Mouse (Mus musculus) small intestine, adult 2 months (tissue): Measurements from ENCODE around the gene Alad. TPM values are rescaled to one million over a fixed set of nuclear protein-coding genes. Genes with fewer than 3 reads are reported as not detected.

ENCODE experiments used
- H3K27ac ChIP-seq: fragments of 200-500 bp; 2 replicates; pipeline ENCODE4 v1.5.1; 2012; ENCODE audit warnings: low read depth, low read length, control low read depth, inconsistent platforms; ENCODE audit not compliant: insufficient read depth
- H3K27me3 ChIP-seq: fragments of 200-500 bp; 2 replicates; pipeline ENCODE4 v1.6.1; 2012; ENCODE audit warnings: mild to moderate bottlenecking, moderate library complexity, low read length, inconsistent platforms; ENCODE audit not compliant: control insufficient read depth, insufficient read depth
- H3K36me3 ChIP-seq: fragments of 200-500 bp; 2 replicates; pipeline ENCODE4 v1.6.1; 2012; ENCODE audit warnings: mild to moderate bottlenecking, low read length, control low read depth, inconsistent platforms; ENCODE audit not compliant: control insufficient read depth, insufficient read depth
- H3K4me1 ChIP-seq: fragments of 200-500 bp; 2 replicates; pipeline ENCODE4 v1.6.1; 2012; ENCODE audit warnings: low read length, inconsistent platforms, mixed read lengths; ENCODE audit not compliant: control insufficient read depth, insufficient read depth, insufficient read length
- H3K4me3 ChIP-seq: fragments of 200-500 bp; 2 replicates; pipeline ENCODE4 v1.5.1; 2012; ENCODE audit warnings: low read depth, mild to moderate bottlenecking, control low read depth, inconsistent platforms, low read length, moderate library complexity
- CTCF ChIP-seq: fragments of 200-500 bp; IDR thresholded peaks from 2 replicates; pipeline ENCODE4 v1.5.1; 2012; ENCODE audit warnings: low read depth, mild to moderate bottlenecking, control low read depth, inconsistent platforms, low read length, moderate library complexity, mixed read lengths; ENCODE audit not compliant: insufficient replicate concordance, insufficient read length; ENCODE audit errors: extremely low read depth
- POLR2A ChIP-seq: fragments of 200-500 bp; IDR thresholded peaks from 2 replicates; pipeline ENCODE4 v1.6.1; 2012; ENCODE audit warnings: low read depth, mild to moderate bottlenecking, control low read depth, inconsistent platforms, low read length, moderate library complexity
- WGBS: fragments of 180-500 bp; shearing (Covaris S2); methylation state at CpG from one replicate; pipeline ENCODE4 v1.1.7; 2018; 5-methylcytosine and 5-hydroxymethylcytosine counted together
- polyA plus RNA-seq: library from polyadenylated mRNA; depleted of rRNA; stranded (reverse); fragments of >200 nt; gene quantifications from 2 replicates; pipeline ENCODE4 v1.2.3, GENCODE M21; 2012

Gene Alad
- polyA plus RNA-seq, 1 experiment: 110 TPM

GRCm38 (mm10) chr4:62501964-62502732 lies 17.6 kb downstream of the Alad start:
- Histone ChIP-seq H3K36me3 (peaks cover 23% of the 10 kb centered on the region), H3K4me1 (peaks cover 18% of the 10 kb centered on the region), H3K27me3 (no peaks in the 10 kb centered on the region), H3K27ac (peak overlapping the region; percentile 97), H3K4me3 (peak overlapping the region; percentile 96)
- 1% methylated on average over 38 of the region's 38 CpGs for WGBS
- TF ChIP-seq POLR2A: peak; percentile 86
- TF ChIP-seq CTCF: no peak

- H3K36me3 ChIP-seq: peaks cover 25% of the 10 kb centered on the region
- under 1% methylated on average over 7 of the region's 7 CpGs for WGBS
- peak overlapping the region; percentile 97 for H3K27ac ChIP-seq
- peaks cover 20% of the 10 kb centered on the region for H3K4me1 ChIP-seq
- peak overlapping the region; percentile 96 for H3K4me3 ChIP-seq
- TF ChIP-seq CTCF (no peak), POLR2A (no peak)
- H3K27me3 ChIP-seq: no peaks in the 10 kb centered on the region
Observed at GRCm38 (mm10) chr4:62501534-62501933, 18.2 kb downstream of the Alad start.

GRCm38 (mm10) chr4:62500799-62501198 lies 18.9 kb downstream of the Alad start:
- TF ChIP-seq POLR2A: no peak; the same call in 1 of the 2 replicates
- no peak for TF ChIP-seq CTCF
- Histone ChIP-seq H3K36me3 (peaks cover 25% of the 10 kb centered on the region), H3K4me1 (peaks cover 27% of the 10 kb centered on the region), H3K27me3 (no peaks in the 10 kb centered on the region), H3K4me3 (peak overlapping the region; percentile 26; the same call in 1 of the 2 replicates), H3K27ac (peak overlapping the region; percentile 97)
- WGBS: 41% methylated on average over 4 of the region's 4 CpGs

- no peak overlapping the region for H3K27ac ChIP-seq
- H3K4me3 ChIP-seq: no peak overlapping the region
- no peak for TF ChIP-seq CTCF
- no peak for TF ChIP-seq POLR2A
- 16% methylated on average over 8 of the region's 8 CpGs for WGBS
- H3K4me1 ChIP-seq: peaks cover 16% of the 10 kb centered on the region; the same call in 1 of the 2 replicates
- no peaks in the 10 kb centered on the region for H3K27me3 ChIP-seq
- peaks cover 25% of the 10 kb centered on the region for H3K36me3 ChIP-seq
Observed at GRCm38 (mm10) chr4:62496815-62497214, 22.9 kb downstream of the Alad start.

GRCm38 (mm10) chr4:62495946-62496345 lies 23.8 kb downstream of the Alad start:
- WGBS: 29% methylated on average over 8 of the region's 8 CpGs
- H3K4me3 ChIP-seq: no peak overlapping the region
- TF ChIP-seq POLR2A: no peak
- TF ChIP-seq CTCF: no peak
- H3K4me1 ChIP-seq: peaks cover 16% of the 10 kb centered on the region; the same call in 1 of the 2 replicates
- H3K27ac ChIP-seq: no peak overlapping the region
- H3K36me3 ChIP-seq: peaks cover 29% of the 10 kb centered on the region
- no peaks in the 10 kb centered on the region for H3K27me3 ChIP-seq

- Histone ChIP-seq H3K27ac (no peak overlapping the region), H3K4me1 (peaks cover 10% of the 10 kb centered on the region; the same call in 1 of the 2 replicates), H3K4me3 (no peak overlapping the region), H3K36me3 (peaks cover 23% of the 10 kb centered on the region), H3K27me3 (no peaks in the 10 kb centered on the region)
- 61% methylated on average over 9 of the region's 9 CpGs for WGBS
- TF ChIP-seq POLR2A (no peak), CTCF (no peak)
Observed at GRCm38 (mm10) chr4:62494230-62494629, 25.5 kb downstream of the Alad start.

GRCm38 (mm10) chr4:62492682-62493081 lies 27.0 kb downstream of the Alad start:
- peaks cover 10% of the 10 kb centered on the region; the same call in 1 of the 2 replicates for H3K4me1 ChIP-seq
- TF ChIP-seq POLR2A (no peak), CTCF (no peak)
- H3K36me3 ChIP-seq: peaks cover 16% of the 10 kb centered on the region
- no peak overlapping the region for H3K4me3 ChIP-seq
- H3K27me3 ChIP-seq: no peaks in the 10 kb centered on the region
- 72% methylated on average over 2 of the region's 2 CpGs for WGBS
- H3K27ac ChIP-seq: no peak overlapping the region
